Mouse (Mus musculus): ENCODE data around the gene St3gal4.

St3gal4 gene

GRCm38 (mm10) chr9:35007697-35008341 lies 111.2 kb downstream of the St3gal4 start:
- DNase-seq (ENCODE audit: low spot score in 2 of 2) = no peak

- no peak for DNase-seq (ENCODE audit: low spot score in 2 of 2)
These were observed 115.0 kb downstream of the St3gal4 start for GRCm38 (mm10) chr9:35004113-35004512.

- no peak for DNase-seq (ENCODE audit: low spot score in 2 of 2)
These were observed 120.9 kb downstream of the St3gal4 start for GRCm38 (mm10) chr9:34997880-34998865.

Data from natural killer cell, adult 2 months (primary cell).